Mouse (Mus musculus): ENCODE data around the gene Mbd3l2. TPM values are rescaled to one million over a fixed set of nuclear protein-coding genes. Genes with fewer than 3 reads are reported as not detected.
"Not testable (repeated sequence)": the region's sequence is repeated elsewhere in the genome, so short reads cannot be mapped to it uniquely, and the experiment has no call there.

Gene Mbd3l2
- not detected for total RNA-seq (2021)
- long read RNA-seq, experiment 1: 0 reads
- long read RNA-seq, experiment 2: 0 reads

GRCm38 (mm10) chr9:18430354-18430753 is at the start of gene Mbd3l2:
Mbd3l2 (plus strand) TSS chr9:18430654.
- no peak for DNase-seq

DNA sequence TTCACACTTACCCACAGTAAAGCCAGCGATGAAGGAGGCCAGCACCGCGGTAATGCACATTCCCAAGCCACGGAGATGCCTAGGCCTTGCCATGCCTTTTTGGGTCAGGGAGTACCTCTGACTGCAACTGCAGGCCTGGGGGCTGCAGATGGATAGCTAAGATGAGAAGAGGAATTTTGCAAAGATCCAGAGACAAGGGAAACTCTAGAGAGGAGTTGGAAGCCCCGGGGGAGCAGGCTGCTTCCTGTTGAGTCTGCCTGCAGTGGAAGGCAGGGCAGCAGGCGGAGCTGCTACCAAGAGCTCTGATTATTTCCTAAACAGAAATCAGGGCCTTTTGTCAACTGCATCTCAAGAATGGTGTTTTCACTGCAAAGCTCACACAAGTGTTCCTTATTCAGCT is 44.7 kb upstream of the Mbd3l2 start:
- peak; percentile 10 for DNase-seq

- DNase-seq: no peak
Observed at GRCm38 (mm10) chr9:18399629-18400028, 30.8 kb upstream of the Mbd3l2 start.

DNA sequence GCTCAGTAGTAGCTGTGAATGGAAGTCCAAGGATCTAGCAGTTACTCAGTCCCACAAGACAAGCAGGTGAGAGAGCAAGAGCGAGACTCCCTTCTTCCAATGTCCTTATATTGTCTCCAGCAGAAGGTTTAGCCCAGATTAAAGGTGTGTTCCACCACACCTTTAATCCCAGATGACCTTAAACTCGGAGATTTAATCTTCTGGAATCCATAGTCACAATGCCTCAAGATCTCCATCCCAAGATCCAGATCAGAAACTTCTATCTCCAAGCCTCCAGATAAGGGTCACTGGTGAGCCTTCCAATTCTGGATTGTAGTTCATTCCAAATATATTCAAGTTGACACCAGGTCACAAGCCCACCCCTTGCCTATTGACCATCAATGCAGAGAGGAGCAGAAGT is 27.6 kb upstream of the Mbd3l2 start, which contains the start of gene Naalad2:
TSS of gene Naalad2 (minus strand) at position 101 of the 400 bp plus-strand sequence.
- DNase-seq: not testable (repeated sequence)

DNA sequence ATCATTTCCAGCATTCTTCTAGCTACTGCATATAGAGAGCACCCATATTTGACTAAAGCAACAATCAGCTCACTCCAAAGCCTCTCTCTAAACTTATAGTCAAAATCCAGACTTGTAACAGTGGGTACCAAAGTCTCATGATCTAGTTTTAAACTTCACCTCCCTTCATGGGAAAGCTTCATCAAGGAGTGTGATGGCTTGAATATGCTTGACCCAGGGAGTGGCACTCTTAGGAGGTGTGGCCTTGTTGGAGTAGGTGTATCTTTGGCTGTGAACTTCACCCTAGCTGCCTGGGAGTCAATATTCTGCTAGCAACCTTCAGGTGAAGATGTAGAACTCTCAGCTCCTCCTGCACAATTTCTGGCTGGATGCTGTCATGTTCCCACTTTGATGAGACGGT is 26.3 kb upstream of the Mbd3l2 start, which contains the start of gene Ubtfl1:
TSS of gene Ubtfl1 (plus strand) at position 301 of the 400 bp plus-strand sequence.
- DNase-seq: no peak

DNA sequence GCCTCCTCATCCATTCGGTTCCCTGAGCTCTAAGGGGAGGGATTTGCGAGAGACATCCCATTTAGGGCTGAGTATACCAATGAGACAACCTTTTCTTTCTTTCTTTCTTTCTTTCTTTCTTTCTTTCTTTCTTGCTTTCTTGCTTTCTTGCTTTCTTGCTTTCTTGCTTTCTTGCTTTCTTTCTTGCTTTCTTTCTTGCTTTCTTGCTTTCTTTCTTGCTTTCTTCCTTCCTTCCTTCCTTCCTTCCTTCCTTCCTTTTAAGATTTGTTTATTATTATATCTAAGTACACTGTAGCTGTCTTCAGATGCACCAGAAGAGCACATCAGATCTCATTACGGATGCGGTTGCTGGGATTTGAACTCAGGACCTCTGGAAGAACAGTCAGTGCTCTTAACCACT is 18.1 kb upstream of the Mbd3l2 start:
- not testable (repeated sequence) for DNase-seq

DNA sequence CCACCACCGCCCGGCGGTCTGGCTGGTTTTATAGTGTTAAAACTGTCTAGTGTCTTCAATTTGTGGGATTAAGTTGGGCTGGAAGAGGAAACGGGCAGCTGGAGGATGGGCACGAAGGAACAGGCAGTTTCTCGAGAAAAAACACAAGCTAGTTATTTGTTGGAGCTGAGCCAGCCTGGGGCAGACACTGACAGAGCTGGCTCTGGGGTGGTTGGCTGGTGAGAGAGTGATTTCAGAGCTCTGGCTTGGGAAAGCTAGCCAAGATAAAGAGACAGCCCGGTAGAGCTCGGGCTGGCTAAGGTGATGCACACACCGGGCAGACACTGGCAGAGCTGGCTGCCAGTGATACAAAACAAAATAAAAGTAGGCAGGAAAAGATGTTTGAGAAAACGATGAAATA is 1.2 kb downstream of the Mbd3l2 start:
- no peak for DNase-seq

- DNase-seq: no peak
Observed at GRCm38 (mm10) chr9:18456520-18456919, 26.1 kb downstream of the Mbd3l2 start.

- DNase-seq: no peak
Observed at GRCm38 (mm10) chr9:18467350-18467749, 36.9 kb downstream of the Mbd3l2 start.

DNA sequence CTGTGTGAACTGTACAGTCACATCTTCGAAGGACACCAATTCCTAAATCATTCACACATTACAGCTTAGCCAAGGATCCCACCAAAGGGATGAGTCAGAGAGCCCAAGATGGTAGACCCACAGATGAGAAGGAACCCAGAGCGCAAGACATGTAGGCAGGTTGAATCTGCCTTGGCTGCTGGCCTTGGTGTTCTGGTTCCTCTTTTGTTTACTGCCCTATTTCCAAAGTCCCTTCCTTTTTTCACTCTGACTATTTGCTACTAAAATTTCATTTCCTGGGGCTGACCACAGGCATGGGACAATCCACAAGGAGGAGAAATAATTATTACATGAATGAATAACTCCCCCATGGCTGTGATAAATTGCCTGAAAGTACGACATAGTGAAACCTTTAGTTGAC is 37.6 kb downstream of the Mbd3l2 start:
- DNase-seq: no peak

DNA sequence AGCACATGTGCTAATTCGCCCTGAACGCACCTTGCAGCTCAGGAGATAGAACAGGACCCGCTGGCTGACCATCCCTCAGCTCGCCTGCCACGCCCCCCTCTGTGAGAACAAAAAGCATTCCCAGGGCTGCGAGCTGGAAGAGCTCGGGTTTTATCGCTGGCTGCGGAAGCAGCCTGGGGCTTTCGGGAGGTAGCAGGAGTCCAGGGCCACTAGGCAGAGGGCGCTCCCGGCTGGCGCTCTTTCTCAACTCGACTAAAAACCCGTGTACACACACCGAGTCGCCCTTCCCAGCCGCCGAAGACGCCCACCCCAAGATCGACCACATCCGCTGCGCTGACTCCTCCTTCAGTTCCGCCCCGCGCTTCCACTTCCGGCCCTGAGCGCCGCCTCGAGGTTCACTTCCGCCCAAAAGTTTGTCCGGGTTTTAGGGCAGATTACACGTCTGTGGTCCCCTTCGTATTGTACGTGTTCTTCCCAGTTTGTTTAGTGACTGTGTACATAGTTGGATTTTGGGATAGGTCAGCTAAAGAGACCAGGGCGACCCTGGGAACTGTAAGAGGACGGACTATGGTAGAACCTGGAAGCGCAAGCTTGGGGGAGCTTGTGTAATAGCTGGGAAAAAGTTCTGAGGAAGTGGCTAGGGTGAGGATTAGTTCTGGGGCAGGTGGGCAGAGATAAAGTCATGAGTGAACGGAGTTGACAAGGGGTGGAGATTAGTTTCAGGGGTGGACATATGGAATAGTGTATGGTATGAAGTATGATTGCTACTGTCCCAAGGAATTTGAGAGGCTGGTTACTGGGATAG is 43.1 kb downstream of the Mbd3l2 start:
- peak; percentile 47 for DNase-seq

DNA sequence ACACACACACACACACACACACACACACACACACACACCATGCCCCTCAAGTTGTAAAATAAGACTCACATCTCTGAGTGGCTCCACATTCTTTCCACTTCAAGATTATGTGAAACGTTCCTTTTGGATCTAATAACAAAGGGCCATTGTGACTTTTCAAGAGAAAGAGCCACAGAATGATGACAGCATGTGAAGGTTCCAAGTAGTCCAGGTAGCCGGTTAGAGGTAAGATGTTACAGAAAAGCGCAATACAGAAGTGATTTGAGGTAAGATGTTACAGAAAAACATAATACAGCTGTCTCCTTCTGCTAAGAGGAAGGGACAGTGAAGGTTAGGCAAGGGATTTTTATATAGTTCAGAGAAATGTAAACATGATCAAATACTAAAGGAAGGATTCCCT is 47.7 kb downstream of the Mbd3l2 start, which contains the start of the genes Zfp558 and Mbd3l1:
TSS of gene Zfp558 (minus strand) at position 101 of the 400 bp plus-strand sequence.
TSS of gene Mbd3l1 (plus strand) at position 192 of the 400 bp plus-strand sequence.
- no peak for DNase-seq

Small RNA genes within 50 kb of the gene (microRNA-seq; reads per million reads assigned to microRNA genes)
- gene Gm22854 (ENCODE audit: borderline replicate concordance in 2 of 2): 0 reads per million in 2 experiments

Other genes starting within 250 kb of the Mbd3l2 start
- 10 to 100 TPM; 50.1 to 54.1 TPM for gene Chordc1, start 138.5 kb upstream of the Mbd3l2 start, total RNA-seq (2021)
- gene Naalad2, start 27.7 kb upstream of the Mbd3l2 start, total RNA-seq (2021): 1 to 10 TPM; 2.5 to 3.5 TPM
- gene Ubtfl1, start 26.2 kb upstream of the Mbd3l2 start, total RNA-seq (2021): not detected
- gene Zfp558, start 47.6 kb downstream of the Mbd3l2 start, total RNA-seq (2021): 1 to 10 TPM in 1 of 2 experiments, under 1 TPM in 1; 0.64 to 1.4 TPM
- not detected for gene Mbd3l1, start 47.7 kb downstream of the Mbd3l2 start, total RNA-seq (2021)
- under 1 TPM in 1 of 2 experiments, not detected in 1; 0.03 TPM for gene Muc16, start 243.9 kb downstream of the Mbd3l2 start, total RNA-seq (2021)